Mouse (Mus musculus): ENCODE results near the gene S100z.

GRCm38 (mm10) chr13:95431760-95432159, 46.8 kb downstream of the S100z start:
- TF ChIP-seq CTCF (IDR thresholded peaks at IDR 0.05; ENCODE audit: low read depth) (no peak), EP300 (IDR thresholded peaks at IDR 0.05; ENCODE audit: low read depth) (no peak)
